Mouse (Mus musculus) lung, adult 2 months (tissue): Measurements from ENCODE around the gene Ndufb4.

Source experiments
- CTCF ChIP-seq: fragments of 200-500 bp; IDR thresholded peaks from 2 replicates; pipeline ENCODE4 v1.5.1; 2011; ENCODE audit warnings: mild to moderate bottlenecking, low read length, control low read depth; ENCODE audit not compliant: insufficient read depth
- POLR2A ChIP-seq: fragments of 200-500 bp; IDR thresholded peaks from 2 replicates; pipeline ENCODE4 v1.6.1; 2011; ENCODE audit warnings: low read depth, mild to moderate bottlenecking, control low read depth, low read length, borderline replicate concordance; ENCODE audit errors: extremely low read depth

GRCm38 (mm10) chr16:37617695-37618094 lies 36.6 kb downstream of the Ndufb4 start:
- TF ChIP-seq CTCF, result no peak
- no peak for TF ChIP-seq POLR2A
